Mouse (Mus musculus): ENCODE data around the gene Prrx2.

GRCm38 (mm10) chr2:30795889-30796275, 38.9 kb upstream of the Prrx2 start:
- peak; percentile 12; the same call in 1 of the 2 replicates for TF ChIP-seq POLR2A (IDR thresholded peaks at IDR 0.05; ENCODE audit: control insufficient read depth, low read depth, low read length)
- TF ChIP-seq CTCF (IDR thresholded peaks at IDR 0.05; ENCODE audit: control insufficient read depth, insufficient read depth, insufficient replicate concordance, low read depth, low read length), result no peak

Measured in testis, adult 2 months (tissue).